Mouse (Mus musculus): ENCODE data around the gene Pax1. TPM values are rescaled to one million over a fixed set of nuclear protein-coding genes. Genes with fewer than 3 reads are reported as not detected.

Pax1 gene
- polyA plus RNA-seq, 1 experiment from 2014 or later, result not detected

DNA sequence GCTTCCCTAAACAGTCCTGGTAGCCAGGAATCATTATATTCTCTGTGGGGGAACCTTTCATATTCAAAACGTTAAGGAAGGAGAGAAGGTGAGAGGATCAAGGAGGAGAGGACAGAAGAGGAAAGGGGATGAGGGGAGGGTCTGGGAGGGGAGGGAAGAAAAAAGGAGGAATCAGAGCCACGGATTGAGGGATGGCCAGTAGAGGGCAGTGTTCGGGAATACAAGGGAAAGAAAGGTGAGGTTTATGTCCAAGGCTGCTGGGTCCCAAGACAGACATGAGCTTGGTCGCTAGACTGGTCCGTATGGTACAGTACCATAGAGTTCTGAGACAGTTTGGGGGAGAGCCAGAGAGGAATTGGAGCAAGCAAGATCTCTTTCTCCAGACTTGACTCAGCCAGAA, 71.4 kb downstream of the Pax1 start:
- Histone ChIP-seq H3K4me3 (ENCODE audit: low read depth, low read length) (no peak overlapping the region), H3K9me3 (ENCODE audit: control insufficient read depth, low read depth, low read length) (no peaks in the 10 kb centered on the region), H3K27ac (ENCODE audit: low read length) (no peak overlapping the region), H3K27me3 (ENCODE audit: control insufficient read depth, insufficient read depth, low read length) (no peaks in the 10 kb centered on the region), H3K4me2 (replicated peaks; ENCODE audit: low read depth, low read length) (no peak overlapping the region), H3K4me1 (ENCODE audit: control insufficient read depth, insufficient read depth, low read length) (no peaks in the 10 kb centered on the region), H3K36me3 (ENCODE audit: control insufficient read depth, insufficient read depth, low read length) (no peaks in the 10 kb centered on the region), H3K9ac (replicated peaks; ENCODE audit: low read depth, low read length) (no peak overlapping the region)
- ATAC-seq (ENCODE audit: insufficient number of reproducible peaks, insufficient read depth, low FRiP score, low read depth), result no peak
- WGBS, result 19% methylated on average over 5 of the region's 5 CpGs

Other genes with a start within 250 kb of the Pax1 start
- 0.14 and 1.8 TPM in 2 replicates for gene Nkx2-2, start 167.7 kb upstream of the Pax1 start, polyA plus RNA-seq (2014; fragmentation: Nextera tagmentation; extraction: Ambion mirVana)

Data from stomach, embryonic 14.5 days (tissue).